Mouse (Mus musculus): ENCODE measurements at regions not wholly inside any gene's neighbourhood (a gene's known extent, or its start where the extent isn't known, plus 50 kb on each side); places are given as distances from the start of the nearest gene placed in this dataset.

- H3K4me1 ChIP-seq (ENCODE audit: control insufficient read depth, insufficient read depth) = no peaks in the 10 kb centered on the region
- DNase-seq (ENCODE audit: low spot score) (no peak), ATAC-seq (ENCODE audit: insufficient read depth, low read depth) (no peak)
- H3K27ac ChIP-seq (ENCODE audit: low read depth) = no peak overlapping the region
- no peak overlapping the region for H3K9ac ChIP-seq (replicated peaks; ENCODE audit: low read depth, low read length)
- no peaks in the 10 kb centered on the region for H3K27me3 ChIP-seq (ENCODE audit: control insufficient read depth, insufficient read depth, low read length)
- no peaks in the 10 kb centered on the region for H3K36me3 ChIP-seq (replicated peaks; ENCODE audit: control insufficient read depth, insufficient read depth, low read length)
- TF ChIP-seq EP300 (IDR thresholded peaks at IDR 0.05; ENCODE audit: low read depth) = no peak
- no peak for TF ChIP-seq CTCF (IDR thresholded peaks at IDR 0.05; ENCODE audit: low read depth)
- H3K9me3 ChIP-seq (replicated peaks; ENCODE audit: control insufficient read depth, low read length) = no peaks in the 10 kb centered on the region
- no peak overlapping the region for H3K4me2 ChIP-seq (ENCODE audit: low read depth, low read length)
- H3K4me3 ChIP-seq (ENCODE audit: low read depth, low read length) = no peak overlapping the region
- 66% methylated on average over 1 of the region's 1 CpGs for whole genome bisulfite sequencing
These were observed 200.2 kb upstream of the Gm15217 start for GRCm38 (mm10) chr14:46179024-46179423.

DNA sequence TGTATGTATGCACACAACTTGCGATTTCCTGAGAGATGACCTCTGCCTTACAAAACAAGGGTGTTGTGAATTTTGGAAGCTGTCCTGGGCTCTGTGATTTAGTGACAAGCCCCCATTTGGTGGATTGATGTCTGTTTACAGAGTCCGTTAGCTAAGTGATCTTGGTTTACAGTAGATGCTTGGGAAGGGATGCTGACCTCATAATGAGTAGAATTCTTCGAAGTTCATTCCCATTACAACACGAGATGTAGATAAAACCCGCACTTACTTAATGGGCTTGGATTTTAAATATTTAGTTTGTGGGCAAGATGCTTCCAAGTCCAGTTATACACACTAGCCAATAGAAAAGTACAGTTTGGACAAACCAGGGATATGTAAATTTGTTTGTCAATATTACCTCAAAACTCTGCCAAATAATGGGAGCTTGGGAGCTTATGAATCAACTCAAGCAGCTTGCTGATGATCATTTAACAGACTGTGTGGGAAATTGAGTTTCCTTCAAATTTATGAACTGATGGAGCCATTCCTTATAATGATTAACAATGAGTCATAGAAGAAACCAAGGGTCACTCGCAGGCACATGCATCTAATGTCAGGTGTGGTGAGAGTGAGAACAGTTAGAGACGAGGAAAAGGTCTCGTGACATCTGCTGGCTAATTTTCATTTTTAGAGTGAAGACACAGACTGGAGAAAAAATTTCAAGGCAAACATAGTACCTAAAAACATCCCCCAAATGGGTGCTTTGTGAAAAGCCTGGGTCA lies 187.4 kb upstream of the Gm15217 start:
- H3K9ac ChIP-seq (replicated peaks; ENCODE audit: low read depth, low read length) = no peak overlapping the region
- TF ChIP-seq CTCF (IDR thresholded peaks at IDR 0.05; ENCODE audit: low read depth) (no peak), EP300 (IDR thresholded peaks at IDR 0.05; ENCODE audit: low read depth) (no peak)
- no peaks in the 10 kb centered on the region for H3K36me3 ChIP-seq (replicated peaks; ENCODE audit: control insufficient read depth, insufficient read depth, low read length)
- no peaks in the 10 kb centered on the region for H3K27me3 ChIP-seq (ENCODE audit: control insufficient read depth, insufficient read depth, low read length)
- ATAC-seq (ENCODE audit: insufficient read depth, low read depth) = no peak
- no peak overlapping the region for H3K4me2 ChIP-seq (ENCODE audit: low read depth, low read length)
- H3K4me3 ChIP-seq (ENCODE audit: low read depth, low read length) = no peak overlapping the region
- H3K4me1 ChIP-seq (ENCODE audit: control insufficient read depth, insufficient read depth) = no peaks in the 10 kb centered on the region
- DNase-seq (ENCODE audit: low spot score) = no peak
- H3K27ac ChIP-seq (ENCODE audit: low read depth) = no peak overlapping the region
- no peaks in the 10 kb centered on the region for H3K9me3 ChIP-seq (replicated peaks; ENCODE audit: control insufficient read depth, low read length)
- 70% methylated on average over 8 of the region's 8 CpGs for WGBS

GRCm38 (mm10) chr14:46193577-46193976 lies 185.6 kb upstream of the Gm15217 start:
- Histone ChIP-seq H3K4me1 (ENCODE audit: control insufficient read depth, insufficient read depth) (no peaks in the 10 kb centered on the region), H3K4me2 (ENCODE audit: low read depth, low read length) (no peak overlapping the region), H3K4me3 (ENCODE audit: low read depth, low read length) (no peak overlapping the region), H3K9ac (replicated peaks; ENCODE audit: low read depth, low read length) (no peak overlapping the region), H3K9me3 (replicated peaks; ENCODE audit: control insufficient read depth, low read length) (no peaks in the 10 kb centered on the region), H3K36me3 (replicated peaks; ENCODE audit: control insufficient read depth, insufficient read depth, low read length) (no peaks in the 10 kb centered on the region), H3K27me3 (ENCODE audit: control insufficient read depth, insufficient read depth, low read length) (no peaks in the 10 kb centered on the region), H3K27ac (ENCODE audit: low read depth) (no peak overlapping the region)
- DNase-seq (ENCODE audit: low spot score) = no peak
- no peak for ATAC-seq (ENCODE audit: insufficient read depth, low read depth)
- WGBS = 76% methylated on average over 4 of the region's 4 CpGs
- TF ChIP-seq CTCF (IDR thresholded peaks at IDR 0.05; ENCODE audit: low read depth) (no peak), EP300 (IDR thresholded peaks at IDR 0.05; ENCODE audit: low read depth) (no peak)

DNA sequence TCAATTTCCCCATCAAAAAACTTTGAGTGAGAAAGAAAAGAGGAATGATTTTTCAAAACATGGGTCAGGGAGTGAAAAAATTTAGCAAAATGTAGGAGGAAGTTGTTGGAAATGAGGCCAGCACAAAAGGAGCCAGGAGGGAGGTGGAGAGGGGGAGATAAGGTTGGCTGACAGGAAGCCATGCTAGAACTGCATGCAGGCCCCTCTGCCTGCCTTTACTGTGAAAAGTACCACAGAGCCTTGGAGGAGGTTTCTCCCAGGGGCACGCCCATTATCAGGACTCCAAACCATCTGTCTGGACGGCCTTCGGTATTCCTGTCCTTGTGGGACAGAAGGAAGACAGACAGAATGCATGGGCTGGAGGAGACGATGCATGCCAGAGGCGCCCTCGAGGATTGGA lies 183.3 kb upstream of the Gm15217 start:
- ATAC-seq (ENCODE audit: insufficient read depth, low read depth) = no peak
- 45% methylated on average over 6 of the region's 6 CpGs for WGBS
- H3K9me3 ChIP-seq (replicated peaks; ENCODE audit: control insufficient read depth, low read length) = no peaks in the 10 kb centered on the region
- H3K4me2 ChIP-seq (ENCODE audit: low read depth, low read length) = no peak overlapping the region
- DNase-seq (ENCODE audit: low spot score) = no peak
- H3K4me1 ChIP-seq (ENCODE audit: control insufficient read depth, insufficient read depth) = no peaks in the 10 kb centered on the region
- H3K4me3 ChIP-seq (ENCODE audit: low read depth, low read length) = no peak overlapping the region
- no peaks in the 10 kb centered on the region for H3K36me3 ChIP-seq (replicated peaks; ENCODE audit: control insufficient read depth, insufficient read depth, low read length)
- H3K27me3 ChIP-seq (ENCODE audit: control insufficient read depth, insufficient read depth, low read length) = no peaks in the 10 kb centered on the region
- no peak for TF ChIP-seq CTCF (IDR thresholded peaks at IDR 0.05; ENCODE audit: low read depth)
- TF ChIP-seq EP300 (IDR thresholded peaks at IDR 0.05; ENCODE audit: low read depth) = no peak
- no peak overlapping the region for H3K27ac ChIP-seq (ENCODE audit: low read depth)
- no peak overlapping the region for H3K9ac ChIP-seq (replicated peaks; ENCODE audit: low read depth, low read length)

GRCm38 (mm10) chr14:46202818-46203217 lies 176.4 kb upstream of the Gm15217 start:
- Histone ChIP-seq H3K27ac (ENCODE audit: low read depth) (no peak overlapping the region), H3K36me3 (replicated peaks; ENCODE audit: control insufficient read depth, insufficient read depth, low read length) (no peaks in the 10 kb centered on the region), H3K27me3 (ENCODE audit: control insufficient read depth, insufficient read depth, low read length) (no peaks in the 10 kb centered on the region), H3K9me3 (replicated peaks; ENCODE audit: control insufficient read depth, low read length) (no peaks in the 10 kb centered on the region), H3K4me1 (ENCODE audit: control insufficient read depth, insufficient read depth) (0 out of 2 replicates have a peak, but pooled peaks cover 3% of the 10 kb centered on the region), H3K4me3 (ENCODE audit: low read depth, low read length) (no peak overlapping the region), H3K9ac (replicated peaks; ENCODE audit: low read depth, low read length) (no peak overlapping the region), H3K4me2 (ENCODE audit: low read depth, low read length) (no peak overlapping the region)
- ATAC-seq (ENCODE audit: insufficient read depth, low read depth) (no peak), DNase-seq (ENCODE audit: low spot score) (peak; percentile 19)
- WGBS = 45% methylated on average over 4 of the region's 4 CpGs
- TF ChIP-seq EP300 (IDR thresholded peaks at IDR 0.05; ENCODE audit: low read depth) = no peak
- TF ChIP-seq CTCF (IDR thresholded peaks at IDR 0.05; ENCODE audit: low read depth) = no peak

- DNase-seq (ENCODE audit: low spot score) (no peak), ATAC-seq (ENCODE audit: insufficient read depth, low read depth) (no peak)
- Histone ChIP-seq H3K4me3 (ENCODE audit: low read depth, low read length) (no peak overlapping the region), H3K27ac (ENCODE audit: low read depth) (no peak overlapping the region), H3K9me3 (replicated peaks; ENCODE audit: control insufficient read depth, low read length) (no peaks in the 10 kb centered on the region), H3K9ac (replicated peaks; ENCODE audit: low read depth, low read length) (no peak overlapping the region), H3K4me1 (ENCODE audit: control insufficient read depth, insufficient read depth) (no peaks in the 10 kb centered on the region), H3K36me3 (replicated peaks; ENCODE audit: control insufficient read depth, insufficient read depth, low read length) (no peaks in the 10 kb centered on the region), H3K27me3 (ENCODE audit: control insufficient read depth, insufficient read depth, low read length) (no peaks in the 10 kb centered on the region), H3K4me2 (ENCODE audit: low read depth, low read length) (no peak overlapping the region)
- TF ChIP-seq CTCF (IDR thresholded peaks at IDR 0.05; ENCODE audit: low read depth) (no peak), EP300 (IDR thresholded peaks at IDR 0.05; ENCODE audit: low read depth) (no peak)
- WGBS = 85% methylated on average over 4 of the region's 4 CpGs
These were observed 158.7 kb upstream of the Gm15217 start for GRCm38 (mm10) chr14:46220483-46220882.
